Mouse (Mus musculus) thymus, postnatal 14 days (tissue): ENCODE results near the gene Als2cr12.
"Not testable (repeated sequence)": the region's sequence is repeated elsewhere in the genome, so short reads cannot be mapped to it uniquely, and the experiment has no call there.

Experiments used
- DNase-seq: peaks from one replicate; pipeline ENCODE4 v3.0.0; 2021

The Als2cr12 gene

DNA sequence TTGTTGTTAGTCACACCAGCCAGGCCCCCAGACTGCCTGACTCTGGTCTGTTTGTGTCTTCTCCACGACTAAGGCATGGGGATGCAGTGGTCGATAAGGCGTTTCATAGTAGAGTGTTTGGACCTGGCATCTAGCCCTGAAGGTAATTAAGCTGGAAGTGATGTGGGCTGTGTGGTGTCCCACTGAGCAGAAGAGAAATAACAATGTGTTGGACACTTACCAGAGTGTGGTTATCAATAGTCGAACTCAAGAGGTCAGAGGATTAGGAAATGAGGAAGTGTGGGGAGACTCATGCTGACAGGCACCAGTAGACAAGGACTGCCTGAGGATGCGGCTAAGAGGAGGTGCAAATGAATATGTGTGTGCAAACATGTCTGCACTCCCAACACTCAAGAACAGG, 17.4 kb downstream of the Als2cr12 start:
- not testable (repeated sequence) for DNase-seq

- peak; percentile 62 for DNase-seq
These were observed 18.2 kb downstream of the Als2cr12 start for GRCm38 (mm10) chr1:58677575-58677974.

DNA sequence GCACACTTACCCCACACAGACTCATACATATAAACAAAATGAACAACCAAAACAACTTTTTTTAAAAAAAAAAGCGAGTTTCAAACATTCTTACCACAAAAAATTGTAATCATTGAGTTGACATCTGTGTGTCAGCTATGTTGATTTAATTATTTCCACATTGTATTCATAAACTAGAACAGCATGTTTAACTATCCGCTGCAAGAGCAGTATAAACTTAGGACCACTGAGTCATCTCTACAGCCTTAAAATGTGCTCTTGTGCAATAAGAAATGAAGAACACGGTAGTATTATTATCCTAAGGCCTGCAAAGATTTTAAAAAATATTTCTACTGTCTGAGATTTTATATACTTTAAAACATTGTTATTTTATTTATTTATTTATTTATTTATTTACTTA, 20.8 kb downstream of the Als2cr12 start:
- DNase-seq = no peak

GRCm38 (mm10) chr1:58672116-58672515, 23.7 kb downstream of the Als2cr12 start:
- no peak for DNase-seq

- not testable (repeated sequence) for DNase-seq
These were observed 26.2 kb downstream of the Als2cr12 start for GRCm38 (mm10) chr1:58669635-58670034.

- DNase-seq = no peak
These were observed 27.6 kb downstream of the Als2cr12 start for GRCm38 (mm10) chr1:58668191-58668590.

DNA sequence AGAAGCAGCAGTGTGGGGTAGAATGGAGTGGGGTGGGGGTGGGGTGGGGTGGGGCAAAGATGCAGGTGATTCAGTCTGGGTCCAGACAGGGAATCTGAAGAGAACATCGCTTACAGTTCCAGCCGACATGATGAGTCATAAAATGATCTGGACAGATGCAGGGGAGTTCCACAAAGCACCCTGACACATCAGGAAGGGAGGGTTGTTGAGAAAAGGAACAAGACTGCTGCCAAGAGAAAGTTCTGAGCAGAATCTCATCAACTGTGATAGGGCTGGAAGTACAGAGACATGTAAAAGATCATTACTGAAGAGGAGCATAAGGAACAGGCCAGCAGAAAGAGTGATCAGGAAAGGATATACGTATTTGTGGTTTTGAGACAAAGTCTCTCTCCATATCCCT, 32.4 kb downstream of the Als2cr12 start:
- DNase-seq = not testable (repeated sequence)

DNA sequence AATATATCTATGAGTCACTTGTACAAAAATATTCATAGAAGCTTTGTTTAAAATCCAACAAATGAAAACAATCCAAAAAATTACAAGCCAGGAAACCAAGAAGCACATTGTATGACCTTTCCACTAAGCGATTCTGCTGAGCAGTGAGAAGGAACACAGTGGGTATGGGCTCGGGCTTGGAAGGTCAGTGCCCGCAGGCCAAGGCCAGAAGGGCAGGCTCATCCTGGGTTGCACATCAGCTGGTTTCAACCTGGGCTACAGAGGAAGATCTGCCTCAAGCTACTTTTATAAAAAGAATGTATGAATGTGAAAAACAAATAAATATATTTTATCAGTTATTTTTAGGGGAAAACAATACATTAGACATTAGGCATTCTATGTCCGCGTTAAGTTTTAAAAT, 33.1 kb downstream of the Als2cr12 start:
- DNase-seq = not testable (repeated sequence)

- DNase-seq = peak; percentile 79
These were observed 43.0 kb downstream of the Als2cr12 start for GRCm38 (mm10) chr1:58652480-58653403.

DNA sequence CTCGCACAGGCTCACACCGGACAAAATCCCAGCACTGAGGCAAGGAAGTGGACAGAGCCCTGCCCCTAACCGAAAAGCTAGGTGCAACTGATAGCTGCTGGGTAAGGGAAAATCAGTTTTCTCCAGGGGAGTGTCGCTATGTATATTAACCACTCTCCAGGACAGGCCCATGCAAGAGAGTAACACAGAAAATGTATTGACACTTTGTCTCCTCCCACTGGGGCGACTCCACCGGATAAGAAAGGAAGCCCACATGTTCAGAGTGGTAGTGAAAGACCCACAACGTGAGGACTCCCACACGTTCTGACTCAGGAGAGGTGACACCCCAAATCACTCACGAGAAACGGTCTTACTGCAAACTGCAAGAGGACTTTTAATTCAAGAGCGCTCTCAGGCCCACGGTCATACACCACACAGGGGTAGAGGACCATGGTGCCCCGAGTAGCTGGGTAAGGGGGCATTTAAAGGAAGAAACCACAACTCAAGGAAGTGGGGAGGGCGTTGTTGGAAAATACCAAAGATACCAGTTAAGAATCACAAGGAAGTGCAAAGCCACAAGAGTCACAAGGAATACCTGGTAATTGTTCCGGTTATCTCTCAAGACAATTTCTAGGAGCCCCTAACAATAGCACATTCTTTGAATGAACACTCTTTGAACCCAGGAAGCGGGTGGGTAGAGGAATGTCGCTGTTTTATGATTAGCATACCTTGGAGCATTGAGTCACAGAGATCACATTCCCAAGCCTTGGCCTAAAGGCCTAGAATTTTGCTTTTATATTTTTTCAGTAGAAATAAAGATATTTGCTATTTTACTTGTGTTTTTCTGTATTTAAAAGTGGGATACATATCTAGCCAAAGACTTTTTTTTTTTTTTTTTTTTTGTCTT, 44.0 kb downstream of the Als2cr12 start:
- DNase-seq = peak; percentile 16

DNA sequence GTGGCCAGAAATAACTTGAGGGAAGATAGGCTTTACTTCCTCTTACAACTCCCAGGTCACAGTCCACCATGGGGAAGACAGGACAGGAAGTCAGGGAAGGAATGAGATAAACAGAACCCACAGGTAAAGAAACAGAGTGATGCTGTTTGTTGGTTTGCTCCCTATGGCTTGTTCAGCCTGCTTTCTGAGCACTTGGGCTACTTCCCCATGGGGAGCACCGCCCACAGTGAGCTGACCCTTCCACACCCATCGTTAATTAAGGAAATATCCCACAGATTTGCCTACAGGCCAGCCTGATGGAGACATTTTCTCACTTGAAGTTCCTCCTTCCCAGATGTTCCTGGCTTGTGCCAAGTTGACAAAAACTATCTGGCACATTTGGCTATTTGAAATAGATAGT, 66.9 kb downstream of the Als2cr12 start:
- not testable (repeated sequence) for DNase-seq

GRCm38 (mm10) chr1:58621996-58622748, 73.6 kb downstream of the Als2cr12 start:
- DNase-seq = no peak

DNA sequence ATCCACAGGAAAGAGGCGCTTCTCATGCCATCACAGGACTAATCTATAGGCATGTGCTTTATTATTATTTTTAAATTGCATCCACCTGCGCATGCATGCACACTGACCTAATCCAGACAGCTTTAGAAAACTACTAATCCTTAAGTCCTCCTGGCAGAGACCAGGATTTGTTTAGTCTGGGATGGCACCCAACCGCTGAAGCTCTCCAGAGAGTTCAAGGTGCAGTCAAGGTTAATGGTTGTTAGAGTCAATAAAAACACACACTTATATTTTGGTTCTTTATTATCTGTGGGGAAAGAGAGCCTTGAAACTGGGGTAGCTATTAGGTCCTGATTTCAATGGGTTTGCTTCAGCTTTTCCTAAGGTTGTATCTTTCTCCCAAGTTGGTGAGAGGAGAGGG, 74.5 kb downstream of the Als2cr12 start:
- DNase-seq = no peak

DNA sequence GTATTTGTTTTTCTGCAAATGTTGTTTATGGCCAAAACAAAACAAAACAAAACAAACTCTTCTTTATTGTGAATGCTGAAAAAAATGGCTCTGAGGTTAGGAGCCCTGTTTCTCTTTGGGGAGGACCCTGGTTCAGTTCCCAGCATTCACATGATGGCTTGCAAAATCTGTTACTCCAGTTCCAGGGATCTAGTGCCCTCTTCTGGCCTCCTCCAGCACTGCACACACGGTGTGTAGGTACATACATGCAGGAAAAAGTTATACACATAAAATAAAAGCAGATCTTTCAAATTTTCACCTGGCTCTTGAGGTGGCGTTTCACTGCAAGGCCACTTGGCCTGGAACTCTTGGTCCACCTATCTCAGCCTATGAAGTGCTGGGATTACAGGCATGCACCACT, 77.0 kb downstream of the Als2cr12 start:
- peak; percentile 9 for DNase-seq

DNA sequence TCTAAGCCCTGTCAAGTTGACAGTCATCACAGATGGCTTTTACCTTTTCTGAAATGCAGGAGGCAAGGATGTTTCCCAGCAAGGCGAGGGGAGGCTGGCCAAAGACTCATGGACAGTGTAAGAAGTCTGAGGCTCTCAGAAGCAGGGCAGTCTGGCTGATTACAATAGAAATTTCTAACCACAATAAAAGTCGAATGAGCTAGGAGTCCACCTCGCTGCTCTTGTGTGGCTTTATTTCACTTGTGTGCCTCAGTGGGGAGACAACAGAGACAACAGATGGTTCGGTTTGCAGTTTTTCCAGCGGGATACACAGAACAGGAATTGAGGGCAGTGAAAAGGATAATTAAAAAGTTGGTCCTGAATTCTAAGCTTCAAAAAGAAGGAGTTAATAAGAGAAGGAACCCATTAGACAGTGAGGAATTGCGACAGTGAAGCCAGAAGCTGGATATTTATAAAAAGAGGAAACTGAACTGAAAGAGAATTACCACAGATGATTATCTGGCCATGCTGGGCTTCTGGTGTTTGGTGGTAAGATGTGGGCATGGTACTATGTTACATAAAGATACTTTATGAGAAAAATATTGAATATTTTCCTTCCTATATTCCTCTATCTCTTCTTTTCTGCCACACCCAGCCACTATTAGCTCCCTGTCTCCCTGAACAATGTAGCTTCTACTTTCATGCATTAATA, 77.7 kb downstream of the Als2cr12 start:
- no peak for DNase-seq

GRCm38 (mm10) chr1:58617076-58617475, 78.7 kb downstream of the Als2cr12 start:
- no peak for DNase-seq

DNA sequence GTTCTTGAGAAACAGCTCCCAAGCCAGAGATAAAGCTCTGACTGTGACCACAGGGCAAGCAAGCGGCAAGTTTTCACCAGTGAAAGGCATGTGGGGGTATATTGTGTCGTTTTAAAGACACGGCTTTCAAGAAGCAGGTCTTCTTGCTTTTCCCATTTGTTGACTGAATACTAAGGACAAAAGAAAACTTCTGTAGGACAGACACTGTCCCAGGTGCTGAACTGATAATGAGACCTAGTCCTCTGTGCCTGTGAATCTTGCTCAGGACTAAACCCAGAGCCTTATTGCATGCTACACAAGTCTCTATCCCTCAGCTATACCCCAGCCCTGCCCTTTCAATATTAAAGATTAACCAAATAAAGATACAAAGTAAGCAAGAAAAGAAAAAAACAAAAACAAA, 79.6 kb downstream of the Als2cr12 start:
- no peak for DNase-seq

DNA sequence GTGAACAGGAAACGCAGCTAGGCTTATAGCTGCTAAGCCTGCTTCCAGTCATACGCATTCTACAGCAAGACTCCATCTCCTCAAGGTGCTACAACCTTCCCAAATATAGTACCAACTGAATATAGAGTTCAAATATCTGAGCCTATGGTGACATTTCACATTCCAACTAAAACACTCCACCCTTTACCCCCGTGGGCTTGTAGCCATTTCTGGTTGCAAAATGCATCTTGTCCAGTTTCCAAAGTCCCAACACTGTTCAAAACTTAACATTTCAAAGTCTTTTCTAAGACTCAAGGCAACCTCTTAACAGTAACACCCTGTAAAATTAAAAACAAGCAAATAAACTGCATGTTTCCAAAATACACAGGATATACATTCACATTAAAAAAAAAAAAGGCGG, 80.6 kb downstream of the Als2cr12 start:
- DNase-seq = no peak

DNA sequence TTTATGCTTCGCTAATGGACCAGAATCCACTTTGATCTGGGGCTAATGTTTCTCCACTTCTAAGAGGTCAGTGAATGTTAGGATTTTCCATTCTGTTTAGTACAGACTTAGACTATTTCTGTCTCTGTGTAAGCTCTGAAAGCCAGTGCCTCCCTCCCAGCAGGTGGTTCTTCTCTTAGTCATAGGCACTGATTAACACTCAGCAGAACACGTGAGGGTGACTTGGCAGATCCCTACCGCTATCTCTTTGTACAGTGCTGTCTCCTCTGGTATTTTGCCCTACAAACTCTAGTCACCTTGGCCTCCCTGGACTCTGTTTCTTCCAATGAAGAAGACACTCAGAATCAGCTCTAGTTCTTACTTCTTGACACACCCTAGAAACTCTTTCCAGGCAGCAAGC, 81.4 kb downstream of the Als2cr12 start:
- no peak for DNase-seq

DNA sequence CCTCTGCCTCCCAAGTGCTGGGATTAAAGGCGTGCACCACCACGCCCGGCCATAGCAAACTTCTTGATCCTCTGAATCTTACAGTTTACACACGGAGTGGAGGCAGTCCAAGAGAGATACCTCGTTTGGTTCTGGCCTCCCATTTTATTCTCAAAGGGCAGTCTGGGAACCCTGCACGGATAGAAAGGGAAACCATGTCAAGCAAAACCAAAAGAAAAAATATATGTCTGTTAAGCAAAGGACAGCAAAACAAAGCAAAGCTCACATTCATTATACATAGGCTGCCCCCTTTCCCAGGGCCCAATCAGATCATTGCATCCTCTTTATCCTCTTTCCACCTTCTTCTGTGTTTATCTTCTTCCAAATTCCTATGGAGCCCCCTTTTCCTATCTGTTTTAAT, 82.0 kb downstream of the Als2cr12 start:
- DNase-seq = peak; percentile 18

DNA sequence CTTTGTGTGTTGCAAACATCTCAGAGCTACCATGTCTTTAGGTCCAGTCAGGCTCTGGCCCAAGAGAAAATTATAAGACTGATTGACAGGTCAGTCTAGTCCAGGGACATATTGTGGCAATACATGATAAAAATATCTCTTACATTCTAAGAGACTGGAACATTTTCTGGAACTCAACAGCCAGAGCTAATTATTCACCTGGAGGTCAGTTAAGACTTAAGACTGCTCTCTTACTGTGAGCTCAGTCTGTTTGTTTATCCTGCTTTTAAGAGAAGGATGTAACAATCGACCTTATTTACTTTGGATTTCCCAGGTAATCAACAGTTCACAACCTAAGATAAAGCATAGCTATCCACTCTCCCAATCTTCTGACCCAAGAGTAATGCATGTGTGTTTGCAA, 85.2 kb downstream of the Als2cr12 start:
- no peak for DNase-seq

DNA sequence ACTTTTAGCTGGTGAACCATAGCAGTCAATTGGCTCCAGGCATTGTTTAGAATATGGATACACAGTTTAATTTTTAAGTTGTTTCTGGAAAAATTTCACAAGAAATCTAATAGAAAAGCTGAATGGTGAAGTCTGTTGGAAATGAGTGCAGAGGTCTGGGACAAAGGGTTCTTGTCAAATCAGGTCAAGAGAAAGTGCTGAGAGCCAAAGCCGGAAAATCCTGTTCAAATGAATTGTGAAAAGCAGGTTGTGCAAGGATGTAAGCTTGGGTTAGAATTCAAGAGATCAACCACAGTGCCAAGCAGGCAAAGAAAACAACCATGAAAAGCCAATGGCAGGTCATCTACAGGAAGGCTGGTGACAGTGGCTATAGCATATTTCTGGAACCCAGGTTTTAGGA, 85.6 kb downstream of the Als2cr12 start:
- DNase-seq = no peak
